Mouse (Mus musculus) T-helper 1 cell (primary cell): ENCODE data around the gene Mavs.

Source experiments
- in situ Hi-C: fragments of 300-600 bp; cut with MboI, MseI; formaldehyde crosslinking; loops from one replicate; pipeline ENCODE4 v1.15.1; 2025; ENCODE audit warnings: high pct_unique_total_duplicates

The Mavs gene

GRCm38 (mm10) chr2:131233307-131234126, at the start of gene Mavs:
Gene Mavs (plus strand): TSS chr2:131234063.
- in situ Hi-C loops: loop anchor here (5.0 kb wide), 1 partner anchor 136 kb away; no protein-coding TSS in a partner anchor

- in situ Hi-C loops: no loop called here
Measured at GRCm38 (mm10) chr2:131186343-131186742, 47.5 kb upstream of the Mavs start.

GRCm38 (mm10) chr2:131186771-131187601, 46.9 kb upstream of the Mavs start, which contains the start of the genes Cdc25b and Spef1:
Gene Cdc25b (plus strand): TSS chr2:131186949.
Gene Spef1 (minus strand): TSS chr2:131187282.
- in situ Hi-C loops: no loop called here

GRCm38 (mm10) chr2:131187602-131187922, 46.3 kb upstream of the Mavs start:
- in situ Hi-C loops: no loop called here

- in situ Hi-C loops: no loop called here
Measured at GRCm38 (mm10) chr2:131188311-131188710, 45.6 kb upstream of the Mavs start.

GRCm38 (mm10) chr2:131189521-131190309, 44.1 kb upstream of the Mavs start:
- in situ Hi-C loops: no loop called here

- in situ Hi-C loops: no loop called here
Measured at GRCm38 (mm10) chr2:131190344-131191004, 43.4 kb upstream of the Mavs start.

- in situ Hi-C loops: no loop called here
Measured at GRCm38 (mm10) chr2:131191005-131191390, 42.9 kb upstream of the Mavs start.

GRCm38 (mm10) chr2:131196606-131197316, 37.1 kb upstream of the Mavs start:
- in situ Hi-C loops: no loop called here

GRCm38 (mm10) chr2:131200710-131201109, 33.2 kb upstream of the Mavs start:
- in situ Hi-C loops: no loop called here

GRCm38 (mm10) chr2:131201262-131201661, 32.6 kb upstream of the Mavs start:
- in situ Hi-C loops: no loop called here

GRCm38 (mm10) chr2:131203816-131204409, 29.9 kb upstream of the Mavs start:
- in situ Hi-C loops: no loop called here

GRCm38 (mm10) chr2:131204410-131204981, 29.4 kb upstream of the Mavs start:
- in situ Hi-C loops: no loop called here

- in situ Hi-C loops: no loop called here
Measured at GRCm38 (mm10) chr2:131205521-131206182, 28.2 kb upstream of the Mavs start.

GRCm38 (mm10) chr2:131206778-131207177, 27.1 kb upstream of the Mavs start, which contains the start of gene Ap5s1:
Gene Ap5s1 (plus strand): TSS chr2:131207078.
- in situ Hi-C loops: no loop called here

- in situ Hi-C loops: no loop called here
Measured at GRCm38 (mm10) chr2:131208356-131208755, 25.5 kb upstream of the Mavs start.

- in situ Hi-C loops: no loop called here
Measured at GRCm38 (mm10) chr2:131209125-131209795, 24.6 kb upstream of the Mavs start.

GRCm38 (mm10) chr2:131209969-131210792, 23.7 kb upstream of the Mavs start:
- in situ Hi-C loops: no loop called here
